Mouse (Mus musculus): ENCODE data around the gene Dcaf5. TPM values are rescaled to one million over a fixed set of nuclear protein-coding genes. Genes with fewer than 3 reads are reported as not detected.

The Dcaf5 gene
- polyA plus RNA-seq (2015; fragmentation: Illumina TruSeq; extraction: RNeasy Lipid Tissue Mini Kit (QIAGEN cat#74804); ENCODE audit: insufficient read depth, low replicate concordance), result 23.7 TPM

GRCm38 (mm10) chr12:80436336-80436976, at the start of gene Dcaf5:
TSS of gene Dcaf5 (minus strand) at chr12:80436601.

GRCm38 (mm10) chr12:80462942-80463651, 26.7 kb upstream of the Dcaf5 start, which contains the start of gene Exd2:
TSS of gene Exd2 (plus strand) at chr12:80463095.

Other genes with a start within 250 kb of the Dcaf5 start
- gene Actn1, start 176.2 kb downstream of the Dcaf5 start, polyA plus RNA-seq (2015; fragmentation: Illumina TruSeq; extraction: RNeasy Lipid Tissue Mini Kit (QIAGEN cat#74804); ENCODE audit: insufficient read depth, low replicate concordance), result 131 TPM
- 47.0 TPM for gene Exd2, start 26.5 kb upstream of the Dcaf5 start, polyA plus RNA-seq (2015; fragmentation: Illumina TruSeq; extraction: RNeasy Lipid Tissue Mini Kit (QIAGEN cat#74804); ENCODE audit: insufficient read depth, low replicate concordance)
- gene Galnt16, start 81.7 kb upstream of the Dcaf5 start, polyA plus RNA-seq (2015; fragmentation: Illumina TruSeq; extraction: RNeasy Lipid Tissue Mini Kit (QIAGEN cat#74804); ENCODE audit: insufficient read depth, low replicate concordance), result 2.2 TPM
- 33.5 TPM for gene Slc39a9, start 207.3 kb upstream of the Dcaf5 start, polyA plus RNA-seq (2015; fragmentation: Illumina TruSeq; extraction: RNeasy Lipid Tissue Mini Kit (QIAGEN cat#74804); ENCODE audit: insufficient read depth, low replicate concordance)
- 151 TPM for gene Erh, start 207.7 kb upstream of the Dcaf5 start, polyA plus RNA-seq (2015; fragmentation: Illumina TruSeq; extraction: RNeasy Lipid Tissue Mini Kit (QIAGEN cat#74804); ENCODE audit: insufficient read depth, low replicate concordance)

Data from spleen, adult 10 weeks (tissue).